Mouse (Mus musculus) CH12.LX (cell line): ENCODE data around the gene Arhgef2. TPM values are rescaled to one million over a fixed set of nuclear protein-coding genes. Genes with fewer than 3 reads are reported as not detected.

ENCODE experiments used
- DNase-seq: peaks from one replicate; pipeline ENCODE4 v3.0.0-alpha.2; 2013; ENCODE audit errors: extremely low read depth
- H3K27ac ChIP-seq: 2 replicates; pipeline ENCODE4 v1.5.1; 2012; ENCODE audit warnings: low read depth, mild to moderate bottlenecking, control low read depth, moderate library complexity; ENCODE audit not compliant: insufficient read depth
- H3K27me3 ChIP-seq: replicated peaks from 2 replicates; pipeline ENCODE3; 2012; ENCODE audit warnings: inconsistent platforms
- H3K36me3 ChIP-seq, 2 experiments: replicated peaks in 1 of 2; 2 replicates each; pipeline versions ENCODE3 to v1.6.1; 2012; ENCODE audit warnings: inconsistent platforms in 1 of 2, low read length in 1 of 2, mild to moderate bottlenecking in 1 of 2, mixed read lengths in 1 of 2, moderate library complexity in 1 of 2; ENCODE audit not compliant: control insufficient read depth in 1 of 2, insufficient read depth in 1 of 2
- H3K4me1 ChIP-seq, 2 experiments: 2 replicates each; pipeline ENCODE4 v1.6.1; 2012; ENCODE audit warnings: inconsistent platforms in 1 of 2, moderate library complexity in 1 of 2; ENCODE audit not compliant: insufficient read depth in 2 of 2, control insufficient read depth in 1 of 2
- H3K4me2 ChIP-seq: 2 replicates; pipeline ENCODE4 v1.6.1; 2012; ENCODE audit warnings: low read depth, mild to moderate bottlenecking, control low read depth; ENCODE audit not compliant: poor library complexity, insufficient read depth, severe bottlenecking
- H3K4me3 ChIP-seq, 3 experiments: fragments of 150-350 bp in 1 of 3; sonication (generic) in 1 of 3; replicated peaks in 1 of 3; 2 replicates each; pipeline versions ENCODE3 to v1.5.1; 2011 to 2012; ENCODE audit warnings: low read depth in 2 of 3, low read length in 2 of 3, mild to moderate bottlenecking in 2 of 3, moderate library complexity in 2 of 3, control low read depth in 1 of 3, improper control_type of control experiment in 1 of 3, inconsistent platforms in 1 of 3, mixed read lengths in 1 of 3; ENCODE audit not compliant: poor library complexity in 1 of 3
- H3K79me2 ChIP-seq: replicated peaks from 2 replicates; pipeline ENCODE4 v1.6.1; 2012; ENCODE audit warnings: mild to moderate bottlenecking, moderate library complexity; ENCODE audit not compliant: control insufficient read depth, poor library complexity, insufficient read depth, severe bottlenecking; ENCODE audit errors: extremely low read depth
- H3K9ac ChIP-seq: 2 replicates; pipeline ENCODE4 v1.6.1; 2012; ENCODE audit warnings: low read depth, mild to moderate bottlenecking, control low read depth, moderate library complexity; ENCODE audit not compliant: insufficient read depth
- H3K9me3 ChIP-seq: replicated peaks from 2 replicates; pipeline ENCODE3; 2012; ENCODE audit warnings: low read length, inconsistent platforms, mixed read lengths
- BHLHE40 ChIP-seq: IDR thresholded peaks from 2 replicates; pipeline ENCODE4 v1.6.1; 2011; ENCODE audit warnings: mild to moderate bottlenecking, low read depth, low read length, improper control_type of control experiment
- CHD1 ChIP-seq: IDR thresholded peaks from 2 replicates; pipeline ENCODE4 v1.6.1; 2012; ENCODE audit warnings: low read depth, low read length, improper control_type of control experiment, inconsistent platforms
- CHD2 ChIP-seq: IDR thresholded peaks from 2 replicates; pipeline ENCODE4 v1.6.1; 2011; ENCODE audit warnings: low read length, improper control_type of control experiment
- CTCF ChIP-seq, 2 experiments: IDR thresholded peaks in 1 of 2; conservative IDR thresholded peaks in 1 of 2; 2 replicates each; pipeline ENCODE4 v1.5.1; 2011 to 2012; ENCODE audit warnings: low read depth in 2 of 2, low read length in 2 of 2, improper control_type of control experiment in 1 of 2, inconsistent platforms in 1 of 2, mild to moderate bottlenecking in 1 of 2, moderate library complexity in 1 of 2
- E2F4 ChIP-seq: IDR thresholded peaks from 2 replicates; pipeline ENCODE4 v1.6.1; 2011; ENCODE audit warnings: low read depth, low read length, improper control_type of control experiment; ENCODE audit not compliant: insufficient replicate concordance
- ELF1 ChIP-seq: IDR thresholded peaks from 2 replicates; pipeline ENCODE4 v1.6.1; 2014; ENCODE audit warnings: low read depth, mild to moderate bottlenecking, inconsistent platforms, low read length, improper control_type of control experiment
- EP300 ChIP-seq: IDR thresholded peaks from 2 replicates; pipeline ENCODE4 v1.6.1; 2011; ENCODE audit warnings: low read length, improper control_type of control experiment
- ETS1 ChIP-seq: conservative IDR thresholded peaks from 2 replicates; pipeline ENCODE4 v1.6.1; 2012; ENCODE audit warnings: low read depth, mild to moderate bottlenecking, inconsistent platforms, low read length, improper control_type of control experiment, moderate library complexity
- GABPA ChIP-seq: IDR thresholded peaks from 2 replicates; pipeline ENCODE4 v1.6.1; 2012; ENCODE audit warnings: low read depth, low read length, improper control_type of control experiment, inconsistent platforms; ENCODE audit not compliant: insufficient replicate concordance
- HCFC1 ChIP-seq: IDR thresholded peaks from 2 replicates; pipeline ENCODE4 v1.6.1; 2012; ENCODE audit warnings: low read depth, mild to moderate bottlenecking, inconsistent platforms, low read length, improper control_type of control experiment
- IRF4 ChIP-seq: IDR thresholded peaks from 2 replicates; pipeline ENCODE4 v1.6.1; 2014; ENCODE audit warnings: low read depth, mild to moderate bottlenecking, inconsistent platforms, low read length, improper control_type of control experiment
- JUN ChIP-seq: IDR thresholded peaks from 2 replicates; pipeline ENCODE4 v1.6.1; 2011; ENCODE audit warnings: low read depth, mild to moderate bottlenecking, low read length, improper control_type of control experiment, moderate library complexity; ENCODE audit not compliant: insufficient read depth
- JUND ChIP-seq: conservative IDR thresholded peaks from 2 replicates; pipeline ENCODE4 v1.6.1; 2011; ENCODE audit warnings: low read depth, low read length, improper control_type of control experiment
- KAT2A ChIP-seq: IDR thresholded peaks from 2 replicates; pipeline ENCODE4 v1.6.1; 2012; ENCODE audit warnings: low read length, improper control_type of control experiment, inconsistent platforms; ENCODE audit not compliant: insufficient replicate concordance
- MAFK ChIP-seq: IDR thresholded peaks from 2 replicates; pipeline ENCODE4 v1.6.1; 2011; ENCODE audit warnings: low read length, improper control_type of control experiment; ENCODE audit not compliant: insufficient replicate concordance
- MAX ChIP-seq: IDR thresholded peaks from 2 replicates; pipeline ENCODE4 v1.6.1; 2011; ENCODE audit warnings: low read length, improper control_type of control experiment
- MAZ ChIP-seq: IDR thresholded peaks from 2 replicates; pipeline ENCODE4 v1.6.1; 2012; ENCODE audit warnings: low read depth, mild to moderate bottlenecking, inconsistent platforms, low read length, improper control_type of control experiment, moderate library complexity
- MEF2A ChIP-seq: IDR thresholded peaks from 2 replicates; pipeline ENCODE4 v1.6.1; 2014; ENCODE audit warnings: low read depth, mild to moderate bottlenecking, inconsistent platforms, low read length, improper control_type of control experiment, borderline replicate concordance
- MXI1 ChIP-seq: IDR thresholded peaks from 2 replicates; pipeline ENCODE4 v1.6.1; 2011; ENCODE audit warnings: mild to moderate bottlenecking, low read depth, low read length, improper control_type of control experiment
- MYC ChIP-seq: IDR thresholded peaks from 2 replicates; pipeline ENCODE4 v1.6.1; 2011; ENCODE audit warnings: low read depth, mild to moderate bottlenecking, improper control_type of control experiment, low read length
- NELFE ChIP-seq: IDR thresholded peaks from 2 replicates; pipeline ENCODE4 v1.6.1; 2011; ENCODE audit warnings: low read depth, low read length, improper control_type of control experiment
- NRF1 ChIP-seq: IDR thresholded peaks from 2 replicates; pipeline ENCODE4 v1.6.1; 2014; ENCODE audit warnings: low read depth, mild to moderate bottlenecking, inconsistent platforms, low read length, improper control_type of control experiment, moderate library complexity
- PAX5 ChIP-seq: IDR thresholded peaks from 2 replicates; pipeline ENCODE4 v1.6.1; 2012; ENCODE audit warnings: low read length, inconsistent platforms, mixed read lengths
- POLR2A ChIP-seq: IDR thresholded peaks from 2 replicates; pipeline ENCODE4 v1.6.1; 2011; ENCODE audit warnings: low read depth, mild to moderate bottlenecking, improper control_type of control experiment, low read length
- POLR2AphosphoS2 ChIP-seq: IDR thresholded peaks from 2 replicates; pipeline ENCODE4 v1.6.1; 2011; ENCODE audit warnings: low read depth, low read length, improper control_type of control experiment
- RAD21 ChIP-seq: IDR thresholded peaks from 2 replicates; pipeline ENCODE4 v1.6.1; 2011; ENCODE audit warnings: low read depth, mild to moderate bottlenecking, low read length, improper control_type of control experiment, moderate library complexity
- RCOR1 ChIP-seq: conservative IDR thresholded peaks from 2 replicates; pipeline ENCODE4 v1.6.1; 2012; ENCODE audit warnings: low read depth, mild to moderate bottlenecking, inconsistent platforms, low read length, improper control_type of control experiment
- SIN3A ChIP-seq: IDR thresholded peaks from 2 replicates; pipeline ENCODE4 v1.6.1; 2012; ENCODE audit warnings: low read length, improper control_type of control experiment, inconsistent platforms
- SMC3 ChIP-seq: IDR thresholded peaks from 2 replicates; pipeline ENCODE4 v1.6.1; 2011; ENCODE audit warnings: low read depth, low read length, improper control_type of control experiment
- TBP ChIP-seq: conservative IDR thresholded peaks from 2 replicates; pipeline ENCODE4 v1.6.1; 2011; ENCODE audit warnings: low read depth, low read length, improper control_type of control experiment
- TCF12 ChIP-seq: IDR thresholded peaks from 2 replicates; pipeline ENCODE4 v1.6.1; 2014; ENCODE audit warnings: low read depth, mild to moderate bottlenecking, inconsistent platforms, low read length, improper control_type of control experiment
- UBTF ChIP-seq: IDR thresholded peaks from 2 replicates; pipeline ENCODE4 v1.6.1; 2012; ENCODE audit warnings: low read depth, mild to moderate bottlenecking, inconsistent platforms, low read length, improper control_type of control experiment, moderate library complexity
- USF1 ChIP-seq: IDR thresholded peaks from 2 replicates; pipeline ENCODE4 v1.6.1; 2014; ENCODE audit warnings: low read depth, mild to moderate bottlenecking, inconsistent platforms, low read length, improper control_type of control experiment
- USF2 ChIP-seq: conservative IDR thresholded peaks from 2 replicates; pipeline ENCODE4 v1.6.1; 2011; ENCODE audit warnings: low read depth, low read length, improper control_type of control experiment
- ZC3H11A ChIP-seq: IDR thresholded peaks from 2 replicates; pipeline ENCODE4 v1.6.1; 2012; ENCODE audit warnings: low read depth, mild to moderate bottlenecking, inconsistent platforms, low read length, improper control_type of control experiment
- ZKSCAN1 ChIP-seq: IDR thresholded peaks from 2 replicates; pipeline ENCODE4 v1.6.1; 2012; ENCODE audit warnings: low read depth, inconsistent platforms, low read length, improper control_type of control experiment, borderline replicate concordance
- ZMIZ1 ChIP-seq: IDR thresholded peaks from 2 replicates; pipeline ENCODE4 v1.6.1; 2012; ENCODE audit warnings: low read depth, mild to moderate bottlenecking, inconsistent platforms, low read length, improper control_type of control experiment
- ZNF384 ChIP-seq: IDR thresholded peaks from 2 replicates; pipeline ENCODE4 v1.6.1; 2012; ENCODE audit warnings: low read depth, low read length, improper control_type of control experiment, inconsistent platforms
- dilution Hi-C: fragments of 300-500 bp; cut with MboI; formaldehyde crosslinking; loops from 2 replicates; pipeline ENCODE4 v1.14.3; 2020; ENCODE audit warnings: low sequenced_read_pairs; ENCODE audit not compliant: extremely low pct_unique_long_range_greater_than_20kb, extremely low pct_ligation_motif_present
- in situ Hi-C: fragments of 300-500 bp; cut with MboI; formaldehyde crosslinking; loops from 3 replicates; pipeline ENCODE4 v1.14.3; 2019; ENCODE audit warnings: low sequenced_read_pairs, low pct_ligation_motif_present, low pct_unique_long_range_greater_than_20kb, mixed read lengths
- polyA plus RNA-seq: library from polyadenylated mRNA; unstranded; fragments of >175 nt; gene quantifications from 2 replicates; pipeline ENCODE4 v1.2.1, GENCODE M21; 2012; ENCODE audit warnings: low read depth; ENCODE audit not compliant: insufficient read length
- total RNA-seq, 2 experiments: library from RNA; depleted of rRNA; stranded (reverse); fragments of 300-350 nt in 1 of 2; fragments of >200 nt in 1 of 2; gene quantifications; 2 replicates each; pipeline ENCODE4 v1.2.3; 2012 to 2014

Arhgef2 gene
- total and polyA plus RNA-seq, 3 experiments = 18.5 to 43.9 (median 43.1) TPM

GRCm38 (mm10) chr3:88592942-88593576 lies 12.7 kb upstream of the Arhgef2 start:
- Histone ChIP-seq H3K36me3 (peaks cover 5 to 28% of the 10 kb centered on the region in 2 experiments), H3K9ac (peak overlapping the region; percentile 36), H3K4me1 (peaks cover 13 to 29% of the 10 kb centered on the region in 2 experiments), H3K9me3 (no peaks in the 10 kb centered on the region), H3K27ac (peak overlapping the region; percentile 76), H3K27me3 (no peaks in the 10 kb centered on the region), H3K4me3 (peak overlapping the region in 2 of 3 experiments; percentile 30 to 37), H3K4me2 (peak overlapping the region; percentile 71), H3K79me2 (no peaks in the 10 kb centered on the region)
- peak; percentile 63 for DNase-seq
- in situ Hi-C loops = no loop called here
- no peak; the same call in none of the 2 replicates for TF ChIP-seq JUND
- no peak for TF ChIP-seq ZNF384
- no peak for TF ChIP-seq NRF1
- TF ChIP-seq KAT2A = no peak
- no peak for TF ChIP-seq POLR2AphosphoS2
- no peak for TF ChIP-seq GABPA
- TF ChIP-seq USF1 = no peak
- peak; percentile 58 for TF ChIP-seq TCF12
- no peak for TF ChIP-seq MAX
- TF ChIP-seq MAZ = peak; percentile 55; the same call in 1 of the 2 replicates
- TF ChIP-seq EP300 = peak; percentile 88
- TF ChIP-seq E2F4 = no peak
- TF ChIP-seq ETS1 = peak; percentile 43
- no peak for TF ChIP-seq RAD21
- TF ChIP-seq SIN3A = peak; percentile 55; the same call in 1 of the 2 replicates
- TF ChIP-seq TBP = no peak
- TF ChIP-seq USF2 = no peak
- 0 out of 2 replicates have a peak, but pooled peaks have one; percentile 6 for TF ChIP-seq HCFC1
- peak; percentile 39; the same call in 1 of the 2 replicates for TF ChIP-seq CHD2
- peak; percentile 27; the same call in 1 of the 2 replicates for TF ChIP-seq MXI1
- no peak; the same call in 1 of the 2 replicates for TF ChIP-seq NELFE
- no peak for TF ChIP-seq ZMIZ1
- TF ChIP-seq MAFK = no peak
- TF ChIP-seq MYC = no peak
- TF ChIP-seq JUN = peak; percentile 48
- no peak for TF ChIP-seq CHD1
- TF ChIP-seq IRF4 = peak; percentile 95
- peak; percentile 27; the same call in 1 of the 2 replicates for TF ChIP-seq MEF2A
- no peak for TF ChIP-seq ZC3H11A
- TF ChIP-seq SMC3 = no peak
- TF ChIP-seq POLR2A = peak; percentile 27; the same call in 1 of the 2 replicates
- no peak for TF ChIP-seq ZKSCAN1
- no peak for TF ChIP-seq BHLHE40
- no peak for TF ChIP-seq PAX5
- TF ChIP-seq UBTF = no peak
- TF ChIP-seq RCOR1 = peak; percentile 74; the same call in 1 of the 2 replicates
- peak in 1 of 2 experiments; percentile 13; a peak in 1 of 4 replicates for TF ChIP-seq CTCF (conservative IDR thresholded peaks at IDR 0.05 in 1 of 2, IDR thresholded peaks at IDR 0.05 in 1 of 2; ENCODE audit: low read depth in 2 of 2, low read length in 2 of 2)
- TF ChIP-seq ELF1 = peak; percentile 86
- dilution Hi-C loops = no loop called here
